In genomic region chr9:80275053-80275771, GRCm38 (mm10) we compare ENCODE assay signal across 31 mouse cellular contexts.
DNase-seq lines count a peak whose midpoint lies in the region; ATAC-seq and TF ChIP-seq lines count a peak whose summit lies in the region.
"Had no signal": no experiment of that assay in that cellular context is flagged by ENCODE, and none has a peak within 500 bp of the region (broad histone marks: within the 10 kb centered on the region; RNA-seq: fewer than 3 reads in every experiment).

No protein-coding gene starts in this region.

- 45% methylated on average over 8 of the region's 8 CpGs for WGBS in lung, embryonic 15.5 days
- WGBS in stomach, embryonic 14.5 days = 71% methylated on average over 8 of the region's 8 CpGs
- 63% methylated on average over 8 of the region's 8 CpGs for WGBS in stomach, postnatal 0 days

- H3K4me3 ChIP-seq in lung, embryonic 15.5 days = no peak overlapping the region
- no peak overlapping the region for H3K4me3 ChIP-seq in stomach, embryonic 14.5 days (ENCODE audit: low read depth, low read length)
- no peak overlapping the region for H3K4me3 ChIP-seq in stomach, postnatal 0 days (ENCODE audit: low read depth, low read length)
- H3K4me3 ChIP-seq: embryonic facial prominence, embryonic 13.5 days; erythroblast, embryonic 14.5 days; forebrain, embryonic 12.5 days; heart, adult 2 months; heart, embryonic 12.5 days; hindbrain, embryonic 10.5 days; hindbrain, embryonic 15.5 days; neural tube, embryonic 12.5 days had no signal

- ATAC-seq in lung, embryonic 15.5 days (ENCODE audit: borderline replicate concordance, extremely low read depth, low FRiP score, low TSS enrichment) = peak; percentile 91
- no peak for ATAC-seq in stomach, embryonic 14.5 days (ENCODE audit: insufficient number of reproducible peaks, insufficient read depth, low FRiP score, low read depth)
- no peak for ATAC-seq in stomach, postnatal 0 days (ENCODE audit: low FRiP score, low TSS enrichment)
- ATAC-seq: forebrain, postnatal 0 days; inflammation-experienced regulatory T-cells, adult 6 months; midbrain, embryonic 16.5 days had no signal

- peak overlapping the region; percentile 4; the same call in 1 of the 2 replicates for H3K4me2 ChIP-seq in lung, embryonic 15.5 days
- H3K4me2 ChIP-seq in stomach, embryonic 14.5 days (replicated peaks; ENCODE audit: low read depth, low read length) = no peak overlapping the region
- H3K4me2 ChIP-seq in stomach, postnatal 0 days (replicated peaks; ENCODE audit: low read depth) = no peak overlapping the region
- H3K4me2 ChIP-seq: embryonic facial prominence, embryonic 13.5 days; forebrain, embryonic 12.5 days; heart, embryonic 12.5 days; hindbrain, embryonic 15.5 days; neural tube, embryonic 12.5 days had no signal

- no peaks in the 10 kb centered on the region for H3K27me3 ChIP-seq in lung, embryonic 15.5 days
- H3K27me3 ChIP-seq in stomach, embryonic 14.5 days (ENCODE audit: control insufficient read depth, insufficient read depth, low read length) = no peaks in the 10 kb centered on the region
- no peaks in the 10 kb centered on the region for H3K27me3 ChIP-seq in stomach, postnatal 0 days (ENCODE audit: control insufficient read depth, insufficient read depth, low read length)
- H3K27me3 ChIP-seq: CH12.LX; embryonic facial prominence, embryonic 13.5 days; heart, embryonic 12.5 days; hindbrain, embryonic 15.5 days; neural tube, embryonic 12.5 days had no signal

- no peak for TF ChIP-seq EP300 in stomach, postnatal 0 days (optimal IDR thresholded peaks at IDR 0.05)

- no peak overlapping the region for H3K9ac ChIP-seq in lung, embryonic 15.5 days
- no peak overlapping the region for H3K9ac ChIP-seq in stomach, embryonic 14.5 days (replicated peaks; ENCODE audit: low read depth, low read length)
- no peak overlapping the region for H3K9ac ChIP-seq in stomach, postnatal 0 days (ENCODE audit: low read length)
- H3K9ac ChIP-seq: embryonic facial prominence, embryonic 13.5 days; forebrain, embryonic 12.5 days; forebrain, postnatal 0 days; heart, embryonic 12.5 days; hindbrain, embryonic 15.5 days; liver, embryonic 14.5 days; neural tube, embryonic 12.5 days had no signal

- no peak for DNase-seq in lung, postnatal 4 days
- DNase-seq in stomach, postnatal 0 days (ENCODE audit: low spot score) = no peak
- peak; percentile 14 for DNase-seq in lung, postnatal 36 days
- no peak for DNase-seq in cerebellum, adult 18-20 months
- DNase-seq: adrenal gland, adult 8-10 months; B cell, adult 2 months; cerebellum, adult 9-11 months; embryo, embryonic 11 days; forebrain, postnatal 0 days; heart, adult 2 months; kidney, adult 9 months; kidney, postnatal 10 days; layer of hippocampus, postnatal 36 days; left cerebral cortex, postnatal 4 days; liver; right cerebral cortex, adult 18-20 months; spleen, adult 18-20 months; thymus, postnatal 4 days had no signal

- no peak for TF ChIP-seq CTCF in stomach, postnatal 0 days (IDR thresholded peaks at IDR 0.05; ENCODE audit: low read depth)

- peaks cover 12% of the 10 kb centered on the region; the same call in 1 of the 2 replicates for H3K36me3 ChIP-seq in lung, embryonic 15.5 days
- H3K36me3 ChIP-seq in stomach, embryonic 14.5 days (ENCODE audit: control insufficient read depth, insufficient read depth, low read length) = peaks cover 10% of the 10 kb centered on the region
- H3K36me3 ChIP-seq in stomach, postnatal 0 days (ENCODE audit: control insufficient read depth, insufficient read depth, low read length) = peaks cover 16% of the 10 kb centered on the region
- H3K36me3 ChIP-seq: forebrain, embryonic 12.5 days; hindbrain, embryonic 10.5 days; hindbrain, embryonic 15.5 days; neural tube, embryonic 12.5 days had no signal

- H3K27ac ChIP-seq in lung, embryonic 15.5 days = peak overlapping the region; percentile 78
- H3K27ac ChIP-seq in stomach, embryonic 14.5 days (ENCODE audit: low read length) = peak overlapping the region; percentile 39; the same call in 1 of the 2 replicates
- no peak overlapping the region for H3K27ac ChIP-seq in stomach, postnatal 0 days (replicated peaks)
- H3K27ac ChIP-seq: embryonic facial prominence, embryonic 13.5 days; forebrain, embryonic 12.5 days; heart, adult 2 months; hindbrain, embryonic 10.5 days; hindbrain, embryonic 15.5 days; liver, embryonic 14.5 days; neural tube, embryonic 12.5 days had no signal

- H3K9me3 ChIP-seq in lung, embryonic 15.5 days = no peaks in the 10 kb centered on the region
- H3K9me3 ChIP-seq in stomach, embryonic 14.5 days (ENCODE audit: control insufficient read depth, low read depth, low read length) = no peaks in the 10 kb centered on the region
- no peaks in the 10 kb centered on the region for H3K9me3 ChIP-seq in stomach, postnatal 0 days (ENCODE audit: control insufficient read depth, low read length)
- H3K9me3 ChIP-seq: embryonic facial prominence, embryonic 13.5 days; forebrain, embryonic 12.5 days; heart, embryonic 12.5 days; hindbrain, embryonic 10.5 days; hindbrain, embryonic 15.5 days; neural tube, embryonic 12.5 days had no signal

- H3K4me1 ChIP-seq in lung, embryonic 15.5 days = peaks cover 16% of the 10 kb centered on the region
- 0 out of 2 replicates have a peak, but pooled peaks cover 2% of the 10 kb centered on the region for H3K4me1 ChIP-seq in stomach, embryonic 14.5 days (ENCODE audit: control insufficient read depth, insufficient read depth, low read length)
- H3K4me1 ChIP-seq in stomach, postnatal 0 days (replicated peaks; ENCODE audit: control insufficient read depth, insufficient read depth) = no peaks in the 10 kb centered on the region
- H3K4me1 ChIP-seq: embryonic facial prominence, embryonic 13.5 days; hindbrain, embryonic 15.5 days; neural tube, embryonic 12.5 days had no signal
